Mouse (Mus musculus) 416B (cell line): ENCODE data around the gene Orai1.
"Not testable (repeated sequence)": the region's sequence is repeated elsewhere in the genome, so short reads cannot be mapped to it uniquely, and the experiment has no call there.

Source experiments
- DNase-seq: peaks from one replicate; pipeline ENCODE4 v3.0.0; 2011; ENCODE audit warnings: low read depth

Gene Orai1

DNA sequence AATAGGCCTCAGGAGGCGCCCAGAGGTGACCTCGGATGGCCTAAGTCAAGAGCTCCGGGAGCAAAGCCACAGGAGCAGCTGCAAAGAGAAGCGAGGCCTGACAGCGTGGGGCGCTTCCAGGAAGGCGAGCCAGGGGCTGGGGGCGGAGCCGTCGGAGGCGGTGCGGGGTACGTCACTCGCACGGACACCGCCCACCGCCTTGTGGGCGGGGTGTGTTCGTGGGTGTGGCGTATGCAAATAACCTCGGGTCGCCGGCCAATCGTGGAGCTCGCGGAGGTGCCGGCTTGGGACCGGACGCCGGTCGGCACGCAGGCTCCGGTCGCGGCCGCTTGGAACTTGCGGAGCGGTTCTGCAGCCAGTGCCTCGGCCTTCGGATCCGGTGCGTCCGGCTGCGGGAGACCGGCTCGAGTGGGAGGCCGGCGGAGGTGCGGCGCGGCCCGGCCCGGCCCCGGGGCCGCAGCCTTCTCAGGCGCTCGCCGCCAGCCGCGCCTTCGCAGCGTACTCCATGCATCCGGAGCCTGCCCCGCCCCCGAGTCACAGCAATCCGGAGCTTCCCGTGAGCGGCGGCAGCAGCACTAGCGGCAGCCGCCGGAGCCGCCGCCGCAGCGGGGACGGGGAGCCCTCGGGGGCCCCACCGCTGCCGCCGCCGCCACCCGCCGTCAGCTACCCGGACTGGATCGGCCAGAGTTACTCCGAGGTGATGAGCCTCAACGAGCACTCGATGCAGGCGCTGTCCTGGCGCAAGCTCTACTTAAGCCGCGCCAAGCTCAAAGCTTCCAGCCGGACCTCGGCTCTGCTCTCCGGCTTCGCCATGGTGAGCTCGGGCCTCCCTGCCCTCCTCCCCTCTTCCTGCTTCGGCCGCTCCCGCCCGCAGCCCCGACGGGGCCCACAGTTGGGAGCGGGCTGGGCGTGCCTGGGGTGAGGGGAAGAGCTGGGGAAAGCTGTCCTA is at the start of gene Orai1:
Gene Orai1 (plus strand): TSS at position 322 of the 949 bp plus-strand sequence.
- DNase-seq = peak; percentile 97

DNA sequence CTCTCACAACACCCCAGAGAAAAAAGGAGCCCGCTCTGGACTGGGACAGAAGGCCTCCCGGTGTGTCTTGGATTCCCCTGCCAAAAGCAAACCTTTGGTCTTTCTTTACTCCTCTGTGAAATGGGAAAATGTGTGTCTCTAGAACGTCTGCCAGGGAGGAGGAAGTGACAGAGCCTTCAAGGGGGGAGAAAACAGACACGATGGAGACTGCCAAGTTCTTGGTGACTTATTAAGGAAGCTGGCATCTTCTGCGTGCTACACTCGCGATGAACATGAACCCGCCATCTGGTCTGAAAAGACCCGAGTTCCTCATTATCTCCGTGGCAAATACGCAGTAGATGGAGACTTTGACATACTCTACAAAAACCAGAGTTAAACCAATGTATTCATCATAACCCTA is 49.4 kb upstream of the Orai1 start:
- peak; percentile 36 for DNase-seq

DNA sequence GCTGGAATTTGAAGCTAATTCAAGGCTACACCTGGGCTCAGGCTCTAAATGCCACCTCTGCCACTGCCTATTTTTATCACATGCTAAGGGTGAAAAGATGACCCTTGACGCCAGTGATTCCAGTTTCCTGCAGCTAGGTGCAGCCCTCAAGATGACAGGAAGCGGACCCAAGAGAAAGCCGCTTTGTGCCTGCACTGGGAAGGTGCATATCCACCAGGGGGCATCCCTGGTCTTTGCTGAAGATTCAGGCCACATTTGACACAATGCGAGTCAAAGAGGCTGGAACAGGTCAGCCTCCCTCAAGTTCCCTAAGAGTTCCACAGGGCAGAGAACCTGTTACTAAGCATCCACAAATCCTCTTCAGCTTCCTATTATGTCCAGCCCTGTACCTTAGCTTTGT is 46.6 kb upstream of the Orai1 start:
- peak; percentile 77 for DNase-seq

DNA sequence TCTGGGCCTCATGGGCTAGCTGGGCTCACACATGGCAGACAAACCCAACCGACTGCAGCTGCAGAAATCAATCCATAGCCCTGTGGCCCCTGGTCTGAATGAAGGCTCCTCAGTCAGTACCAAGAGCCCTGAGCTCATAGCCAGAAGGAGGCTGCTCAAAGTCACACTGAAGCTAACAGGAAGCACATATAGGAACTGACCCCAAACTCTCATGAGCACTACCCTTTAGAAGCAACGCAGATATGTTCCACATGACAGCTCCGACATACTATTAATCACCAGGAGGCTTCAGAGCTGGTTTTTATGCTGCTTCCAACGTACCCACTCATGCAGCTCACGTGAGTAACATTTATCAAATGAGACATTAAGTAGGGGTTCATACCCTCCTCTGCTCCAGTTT is 44.8 kb upstream of the Orai1 start:
- no peak for DNase-seq

DNA sequence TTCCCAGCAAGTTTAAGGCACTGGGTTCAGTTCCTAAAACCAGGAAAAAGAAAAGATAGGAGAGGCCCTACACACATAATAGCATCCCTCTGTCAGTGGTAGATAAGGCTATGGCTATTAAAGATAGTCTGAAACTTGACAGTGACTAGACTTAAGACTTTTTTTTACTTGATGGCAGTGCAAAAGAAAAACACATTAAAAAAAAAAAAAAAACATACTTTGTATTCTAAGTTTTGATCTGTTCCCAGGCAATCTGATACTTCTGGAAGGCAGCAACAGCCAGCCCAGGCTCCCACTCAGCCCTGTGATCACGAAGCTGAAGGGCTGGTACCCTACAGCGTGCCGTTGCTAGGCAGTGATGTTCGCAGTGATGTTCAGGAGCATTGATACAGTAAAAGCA is 43.4 kb upstream of the Orai1 start:
- DNase-seq = no peak

DNA sequence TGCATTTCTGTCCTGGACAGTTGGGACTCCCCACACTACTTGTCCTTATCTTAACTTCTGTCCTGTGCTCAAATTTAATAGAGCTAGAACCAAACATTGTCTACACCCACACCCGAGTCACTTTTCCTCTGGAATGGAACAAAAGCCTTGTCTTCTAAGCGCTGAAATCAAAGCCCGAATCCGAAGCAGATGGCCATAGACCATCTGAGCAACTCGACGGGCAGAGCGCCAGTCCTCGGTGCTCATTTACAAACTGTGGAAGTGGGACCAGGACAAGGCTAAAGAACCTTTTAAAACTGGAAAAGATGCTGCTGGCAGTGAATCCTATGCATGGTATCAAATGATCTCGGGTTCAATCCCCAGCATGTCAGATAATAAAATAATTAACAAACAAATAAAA is 42.8 kb upstream of the Orai1 start:
- no peak for DNase-seq

DNA sequence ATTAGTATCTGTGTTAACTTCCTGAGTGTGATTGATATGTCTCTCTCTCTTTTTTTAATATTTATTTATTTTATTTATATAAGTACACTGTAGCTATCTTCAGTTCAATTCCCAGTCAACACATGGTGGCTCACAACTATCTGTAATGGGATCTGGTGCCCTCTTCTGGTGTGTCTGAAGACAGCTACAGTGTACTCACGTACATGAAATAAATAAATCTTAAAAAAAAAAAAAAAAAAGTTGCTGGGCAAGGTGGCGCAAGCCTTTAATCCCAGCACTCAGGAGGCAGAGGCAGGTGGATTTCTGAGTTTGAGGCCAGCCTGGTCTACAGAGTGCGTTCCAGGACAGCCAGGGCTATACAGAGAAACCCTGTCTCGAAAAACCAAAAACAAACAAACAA is 40.2 kb upstream of the Orai1 start:
- DNase-seq = not testable (repeated sequence)

DNA sequence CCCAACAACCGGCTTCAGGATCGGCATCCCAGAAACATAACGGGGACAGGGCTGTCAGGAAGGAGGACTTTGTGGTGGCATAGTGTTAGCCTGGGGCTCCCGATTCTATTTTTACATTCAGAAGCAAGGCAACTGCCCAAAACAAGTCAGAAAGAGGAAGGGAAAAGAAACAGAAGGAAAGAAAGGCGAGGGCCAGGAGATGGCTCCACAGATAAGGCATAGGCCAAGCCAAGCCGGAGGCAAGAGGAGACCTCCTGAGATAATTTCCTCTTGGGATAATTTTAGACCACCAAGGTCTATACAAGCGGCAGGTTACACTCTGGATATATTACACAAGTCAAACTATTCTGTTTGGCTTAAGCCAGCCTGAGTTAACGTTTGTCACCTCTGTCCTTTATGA is 35.9 kb upstream of the Orai1 start:
- DNase-seq = peak; percentile 60

DNA sequence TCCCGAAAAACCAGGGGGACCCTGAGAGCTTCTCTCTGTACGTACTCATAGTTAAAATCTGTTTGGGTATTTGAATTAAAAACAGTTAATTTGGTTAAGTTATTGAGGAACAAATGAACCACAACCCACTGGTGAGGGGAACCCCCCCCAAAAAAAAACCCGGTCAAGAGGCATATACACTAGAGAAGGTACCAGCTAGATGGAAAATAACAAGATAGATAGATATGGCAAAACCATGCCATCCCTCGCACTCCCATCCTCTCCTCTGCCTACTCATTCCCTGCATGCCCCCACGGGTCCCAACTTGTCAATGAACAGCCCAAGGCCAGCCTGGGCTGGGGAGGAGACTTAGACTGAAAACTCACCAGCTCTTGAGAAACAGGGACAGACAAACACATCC is 30.4 kb upstream of the Orai1 start:
- no peak for DNase-seq

DNA sequence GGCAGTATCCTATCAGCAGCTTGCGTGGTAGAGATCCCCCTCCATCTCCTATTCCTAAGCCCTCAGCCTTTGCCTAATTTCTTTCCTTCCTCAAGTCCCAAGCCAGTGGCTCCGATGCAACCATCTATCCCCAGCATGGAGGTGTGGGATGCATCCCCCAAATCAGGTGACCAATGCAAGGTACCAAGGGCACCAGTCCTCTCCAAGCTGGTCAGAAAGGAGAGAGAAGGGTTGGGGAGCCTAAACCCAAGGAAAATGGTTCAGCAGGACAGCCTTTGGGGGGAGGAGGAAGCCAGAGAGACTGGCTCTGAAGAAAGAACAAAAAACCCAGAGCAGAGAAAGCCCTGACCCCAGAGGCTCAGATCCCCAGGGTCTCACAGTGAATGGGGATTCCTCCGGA is 29.6 kb upstream of the Orai1 start:
- no peak for DNase-seq

DNA sequence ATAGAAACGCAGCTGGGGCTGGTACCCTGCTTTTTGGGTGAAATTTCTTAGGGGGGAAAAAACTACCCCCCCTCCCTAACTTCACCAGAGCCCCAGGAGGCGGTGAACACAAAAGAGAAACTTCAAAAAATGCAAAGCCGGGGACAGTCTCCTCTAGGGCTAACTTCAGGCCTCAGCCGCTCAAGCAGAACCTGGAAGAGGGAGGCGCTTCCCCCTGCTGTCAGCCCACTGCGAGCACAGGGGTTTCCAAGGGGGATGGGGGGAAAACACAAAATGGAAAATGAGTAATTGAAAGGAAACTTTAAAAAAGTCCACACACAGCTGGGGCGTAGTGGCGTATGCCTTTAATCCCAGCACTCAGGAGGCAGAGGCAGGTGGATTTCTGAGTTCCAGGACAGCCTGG is 28.8 kb upstream of the Orai1 start:
- peak; percentile 30 for DNase-seq

DNA sequence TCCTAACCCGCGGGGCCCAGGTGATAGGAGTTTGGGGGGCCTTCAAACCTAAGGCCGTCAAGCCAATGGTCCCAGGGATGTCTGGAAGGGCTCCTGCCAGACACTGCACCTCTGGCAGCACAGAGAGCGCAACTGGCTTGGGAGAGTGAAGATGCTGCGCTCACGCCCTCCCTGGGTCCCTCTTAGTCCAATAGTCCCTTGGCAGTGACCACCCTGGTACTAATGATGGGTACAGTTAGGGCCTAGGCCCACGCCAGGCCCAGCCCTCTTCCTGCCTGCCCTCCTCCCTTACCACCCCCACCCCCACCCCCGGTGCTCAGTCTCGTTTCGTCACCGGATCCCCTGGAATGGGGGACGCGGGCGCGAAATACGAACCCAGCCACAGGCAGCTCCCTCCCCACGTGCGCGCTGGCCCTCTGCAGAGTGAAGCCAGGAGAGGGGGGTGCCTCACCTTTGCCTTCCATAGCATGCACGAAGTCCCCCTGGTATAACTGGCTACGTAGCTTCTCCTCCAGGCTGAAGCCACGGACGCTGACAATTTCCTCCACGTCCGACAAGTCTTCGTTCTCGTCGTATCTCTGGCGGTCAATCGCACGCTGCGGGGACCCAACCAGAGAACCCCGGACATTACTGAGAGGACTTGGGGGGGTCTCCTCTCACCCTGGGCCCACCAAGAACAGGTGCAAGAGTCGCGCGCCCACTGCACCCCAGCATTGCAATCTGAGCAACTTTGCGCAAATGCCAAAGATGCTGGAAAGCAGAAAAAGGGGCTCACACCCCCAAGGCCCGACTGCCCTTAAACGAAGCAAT is 27.5 kb upstream of the Orai1 start:
- DNase-seq = peak; percentile 78

DNA sequence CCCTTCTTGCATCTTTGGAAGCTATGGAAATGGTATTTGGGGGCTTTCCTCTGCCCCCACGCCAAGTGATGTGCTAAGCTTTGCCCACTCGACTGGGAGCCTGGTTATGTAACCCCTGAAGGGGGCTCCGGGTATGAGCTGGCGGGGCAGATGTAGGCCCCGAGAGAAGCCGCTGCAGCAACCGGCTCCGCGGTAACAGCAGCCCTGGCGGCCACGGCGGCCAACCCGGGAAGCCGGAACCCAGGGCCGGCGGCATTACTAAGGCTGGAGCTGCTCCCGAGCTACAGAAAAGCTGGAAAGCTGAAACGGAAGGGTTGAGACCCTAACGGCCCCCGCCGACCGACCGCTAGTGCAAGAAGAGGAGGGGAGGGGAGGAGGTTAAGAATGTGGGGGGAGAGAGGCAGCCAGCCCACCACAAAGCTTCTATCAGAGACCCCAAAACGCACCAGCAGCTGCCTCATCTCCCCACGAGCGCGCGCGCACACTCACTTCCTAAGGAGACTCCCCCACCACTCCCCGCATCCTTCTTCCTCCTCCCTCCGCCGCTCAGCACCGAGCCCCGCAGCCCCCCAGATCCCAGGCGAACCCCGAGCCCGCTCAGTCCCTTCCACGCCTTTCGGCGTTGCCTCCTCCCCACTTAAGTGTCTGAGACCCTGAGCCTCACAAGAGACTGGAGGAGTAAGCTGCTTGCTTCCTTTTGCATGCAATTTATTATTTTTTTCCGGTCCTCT is 26.7 kb upstream of the Orai1 start:
- peak; percentile 69 for DNase-seq

DNA sequence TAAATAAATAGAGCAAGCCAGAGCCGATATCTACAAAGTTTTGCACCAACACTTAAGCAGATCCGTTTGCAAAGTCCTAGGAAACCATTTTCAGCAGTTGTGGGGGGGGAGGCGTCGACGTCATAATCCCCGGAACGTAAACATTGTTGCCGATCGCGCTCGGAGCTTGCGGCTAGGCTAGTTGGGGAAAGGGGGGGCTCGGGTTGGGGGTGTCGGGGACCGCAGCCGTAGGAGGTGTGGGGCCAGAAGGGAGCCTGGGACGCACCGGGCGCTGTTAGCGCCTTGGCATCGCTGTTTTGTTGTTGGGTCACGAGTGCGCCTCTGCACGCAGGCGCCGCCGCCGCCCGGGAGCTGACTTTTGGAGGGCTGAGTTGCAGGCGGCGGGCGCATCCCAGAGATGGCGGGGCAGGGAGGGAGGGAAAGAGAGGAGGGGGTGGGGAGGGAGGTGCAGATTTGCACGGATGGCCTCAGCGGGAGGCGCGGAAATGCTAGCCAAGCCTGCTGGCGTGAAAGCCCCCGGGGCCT is 25.8 kb upstream of the Orai1 start:
- peak; percentile 88 for DNase-seq

DNA sequence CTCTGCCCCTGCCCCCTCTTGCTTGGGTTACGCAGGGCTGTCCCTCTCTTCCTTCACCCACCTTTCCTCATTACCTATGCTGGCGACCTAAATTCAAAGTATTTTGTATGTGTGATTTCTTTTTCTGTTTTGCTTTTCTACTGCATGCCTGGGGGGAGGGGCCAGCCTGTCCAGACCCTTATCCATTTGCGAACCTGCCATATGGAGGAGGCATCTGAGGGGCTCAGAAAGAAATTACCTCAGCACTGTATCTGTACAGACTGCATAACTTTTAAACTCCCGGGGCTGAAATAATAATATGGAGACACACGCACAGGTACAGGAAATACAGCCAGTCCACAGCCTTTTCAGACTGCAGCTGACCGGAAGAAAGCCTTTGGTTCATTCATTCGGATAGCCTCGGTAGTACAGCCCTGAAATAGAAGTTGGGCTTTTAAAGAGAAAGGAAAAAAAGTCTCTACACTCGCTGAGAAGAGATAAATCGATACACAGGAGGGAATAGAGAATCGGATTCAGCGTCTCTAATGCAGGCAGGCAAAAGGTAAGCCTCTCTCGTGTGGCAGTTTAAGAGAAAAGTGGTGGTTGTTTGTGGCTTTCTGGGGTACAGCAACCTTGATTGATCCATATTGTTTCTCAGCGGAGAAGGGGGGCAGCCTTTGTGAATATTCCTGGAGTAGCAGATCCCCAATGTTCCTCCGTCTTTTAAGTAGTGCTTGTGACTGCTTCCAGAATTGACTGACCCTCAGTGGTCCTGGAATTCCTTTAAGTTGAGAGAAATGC is 25.1 kb upstream of the Orai1 start, which contains the start of gene Kdm2b:
Gene Kdm2b (minus strand): TSS at position 273 of the 780 bp plus-strand sequence.
- DNase-seq = peak; percentile 60

DNA sequence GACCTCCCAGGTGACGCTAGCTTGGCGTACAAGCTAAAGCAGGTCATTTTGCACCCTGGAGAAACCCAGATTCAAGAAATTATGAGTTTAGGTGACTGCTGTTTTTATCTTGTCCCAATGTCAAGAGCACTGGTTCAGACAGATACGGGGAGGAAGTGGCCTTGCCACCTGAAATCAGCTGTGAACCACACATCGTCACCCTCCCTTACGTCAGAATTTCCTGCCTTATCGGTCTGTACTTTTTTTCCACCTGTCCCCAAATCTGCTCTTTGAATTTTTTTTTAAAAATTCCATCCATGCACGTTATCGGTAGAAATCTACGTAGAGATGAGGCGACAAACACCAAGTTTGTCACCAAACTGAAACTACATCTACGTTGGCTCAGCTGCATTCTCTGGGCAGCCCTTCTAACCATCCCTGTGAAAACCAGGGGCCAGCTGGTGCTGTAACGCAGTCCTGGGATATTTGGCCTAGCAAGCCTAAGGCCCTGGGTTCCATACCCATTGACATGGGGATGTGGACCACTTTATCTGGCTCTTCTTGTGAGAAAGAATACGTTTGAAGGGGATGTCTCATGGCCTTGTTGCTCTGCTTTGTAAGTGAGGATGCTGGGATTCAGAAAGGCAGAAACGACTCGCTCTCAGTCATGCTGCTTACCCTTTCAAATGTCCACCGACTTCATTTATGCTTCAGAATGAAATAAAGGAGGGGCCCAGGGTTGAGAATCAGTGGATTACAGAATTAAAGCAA is 24.3 kb upstream of the Orai1 start:
- peak; percentile 42 for DNase-seq

DNA sequence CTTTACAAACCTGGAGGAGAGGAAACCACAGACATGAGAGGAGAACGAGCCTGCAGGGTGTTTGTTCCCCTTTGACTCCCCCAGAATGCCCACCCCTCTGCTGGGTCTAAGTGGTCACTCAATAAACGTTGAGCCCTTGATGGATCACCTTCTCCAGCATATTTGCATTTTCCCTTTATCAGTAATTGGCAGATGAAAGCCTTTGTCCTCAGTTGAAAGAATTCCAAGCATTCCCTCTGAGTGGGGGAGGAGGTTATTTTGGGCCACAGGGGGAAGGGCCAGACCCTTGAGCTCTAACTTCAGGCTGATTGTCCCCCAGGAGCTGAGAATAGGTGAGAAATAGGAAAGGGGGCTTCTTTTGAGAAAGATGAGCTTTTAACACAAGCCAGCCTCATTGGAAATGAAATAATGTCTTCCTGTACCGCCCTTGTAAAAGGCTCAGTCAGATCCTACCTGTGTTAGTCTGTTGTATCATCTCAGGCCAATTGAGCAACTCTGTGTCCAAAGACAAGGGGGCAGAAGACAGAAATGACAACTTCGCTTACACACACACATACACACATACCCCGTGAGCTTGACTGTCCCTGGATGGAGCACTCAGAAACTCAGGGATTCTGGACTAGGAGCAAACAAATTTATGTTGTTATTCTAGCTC is 23.4 kb upstream of the Orai1 start:
- no peak for DNase-seq

DNA sequence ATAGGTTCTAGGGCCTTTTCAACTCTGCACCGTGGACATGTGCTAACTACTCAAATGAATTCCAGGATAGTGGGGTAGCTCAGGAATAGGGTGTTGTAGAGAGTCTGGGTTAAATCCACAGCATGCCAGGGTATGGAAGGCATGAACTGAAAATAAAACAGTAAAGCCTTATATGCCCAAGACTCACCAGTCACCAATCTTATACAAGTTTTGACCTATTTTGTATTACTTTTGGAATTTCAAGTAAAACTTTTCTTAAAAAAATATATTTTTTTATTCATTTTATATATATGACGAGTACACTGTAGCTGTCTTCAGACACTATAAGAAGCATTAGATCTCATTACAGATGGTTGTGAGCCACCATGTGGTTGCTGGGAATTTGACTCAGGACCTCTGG is 21.1 kb upstream of the Orai1 start:
- DNase-seq = no peak

DNA sequence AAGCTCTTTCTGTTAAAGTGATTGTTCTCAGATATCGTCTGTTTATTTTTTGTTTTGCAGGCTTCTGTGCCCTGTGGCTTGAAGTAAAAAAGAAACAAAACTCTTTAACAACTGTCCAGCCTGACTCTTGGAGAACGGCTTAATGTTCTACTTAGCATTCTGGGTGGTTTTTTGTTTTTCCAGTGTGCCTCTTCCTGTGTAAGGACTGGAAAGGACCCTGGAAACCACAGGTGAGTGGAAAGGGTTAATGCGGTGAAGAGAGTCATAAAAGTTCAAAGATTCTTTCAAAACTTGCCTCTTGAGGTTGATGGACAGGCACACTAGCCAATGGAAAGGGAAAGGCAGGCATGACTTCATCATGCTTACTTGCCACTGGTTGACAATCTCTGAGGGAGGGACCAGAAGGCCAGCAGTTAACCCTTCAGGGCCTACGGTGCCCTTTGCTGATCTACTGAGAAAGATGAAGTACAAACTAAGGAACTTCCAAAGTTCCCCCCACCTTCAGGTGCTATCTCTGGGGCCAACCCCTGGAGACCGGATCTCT is 20.5 kb upstream of the Orai1 start:
- peak; percentile 99 for DNase-seq

DNA sequence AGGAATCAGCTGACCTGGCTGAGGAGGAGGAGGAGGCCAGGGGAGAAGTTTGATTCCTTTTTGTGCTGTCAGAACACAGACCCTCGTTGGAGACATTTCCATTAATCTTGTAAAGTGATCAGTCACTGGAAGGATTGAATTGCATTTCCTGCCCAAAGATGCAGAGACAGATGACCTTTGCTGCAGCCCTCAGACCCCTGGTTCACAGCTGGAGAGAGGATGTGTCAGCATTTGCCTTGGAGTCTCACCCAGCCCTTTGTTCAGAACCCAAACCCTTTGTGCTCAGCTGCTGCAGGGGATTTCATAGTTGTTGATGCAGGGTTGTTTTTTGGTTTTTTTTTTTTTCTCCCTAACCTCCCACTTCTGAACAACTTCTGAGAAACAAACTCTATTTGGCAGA is 20.0 kb upstream of the Orai1 start:
- DNase-seq = no peak
